Mouse (Mus musculus): ENCODE measurements around the gene Ankrd33b.

The Ankrd33b gene

DNA sequence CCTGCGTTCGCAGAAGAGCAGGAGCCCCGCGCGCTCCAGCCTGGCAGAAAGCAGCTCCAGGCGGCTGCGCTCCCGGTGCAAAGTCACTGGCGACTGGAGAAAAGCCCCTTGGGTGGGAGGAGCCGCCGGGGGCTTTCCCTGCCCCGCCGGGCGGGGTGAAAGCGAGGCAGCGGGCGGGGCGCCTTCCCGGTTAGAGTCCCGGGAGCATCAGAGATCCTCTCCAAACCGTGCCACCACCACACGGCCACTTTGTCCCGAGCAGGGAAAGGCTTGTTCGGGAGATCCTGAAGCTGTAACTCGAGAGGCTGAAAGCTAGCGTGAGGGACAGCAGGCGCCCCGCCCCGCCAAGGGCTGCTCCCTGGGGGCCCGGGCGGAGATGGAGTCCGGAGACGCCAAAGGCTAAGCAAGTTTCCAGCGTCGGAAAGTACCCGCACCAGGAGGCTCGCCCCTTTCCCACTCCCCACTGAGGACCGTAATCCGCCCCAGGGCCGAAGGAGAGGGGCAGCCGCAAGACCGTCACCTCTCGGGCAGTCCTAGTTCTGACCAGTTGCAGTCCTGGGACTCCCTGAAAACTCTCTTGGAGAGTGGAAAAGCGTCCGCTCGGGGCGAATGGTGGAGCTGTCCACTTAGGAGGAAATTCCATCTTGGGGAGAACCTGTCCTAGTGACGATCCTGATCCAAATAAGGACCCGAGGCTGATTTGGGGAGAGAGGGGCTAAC lies at the start of gene Ankrd33b:
Gene Ankrd33b (minus strand): TSS at position 246 of the 720 bp plus-strand sequence.
- no peak for DNase-seq

DNA sequence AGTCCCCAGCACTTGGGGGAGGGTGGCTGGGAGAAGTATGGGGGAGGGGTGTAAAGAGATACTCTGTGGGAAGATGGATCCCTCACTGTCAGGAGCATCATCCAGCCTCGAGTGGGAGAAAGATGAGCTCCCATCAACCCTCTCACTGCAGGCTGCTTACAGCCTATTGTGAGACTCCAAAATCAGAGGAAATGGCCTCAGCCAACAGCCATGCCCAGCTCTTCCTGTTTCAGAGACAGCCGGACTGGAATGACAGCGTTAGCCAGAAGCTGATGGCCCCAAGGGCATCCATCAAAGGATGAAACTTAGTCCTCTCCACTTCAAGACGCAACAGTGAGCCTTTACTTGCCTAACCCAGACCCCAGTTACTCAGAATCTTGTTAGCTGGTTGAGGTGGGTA lies 47.7 kb upstream of the Ankrd33b start:
- no peak for DNase-seq

DNA sequence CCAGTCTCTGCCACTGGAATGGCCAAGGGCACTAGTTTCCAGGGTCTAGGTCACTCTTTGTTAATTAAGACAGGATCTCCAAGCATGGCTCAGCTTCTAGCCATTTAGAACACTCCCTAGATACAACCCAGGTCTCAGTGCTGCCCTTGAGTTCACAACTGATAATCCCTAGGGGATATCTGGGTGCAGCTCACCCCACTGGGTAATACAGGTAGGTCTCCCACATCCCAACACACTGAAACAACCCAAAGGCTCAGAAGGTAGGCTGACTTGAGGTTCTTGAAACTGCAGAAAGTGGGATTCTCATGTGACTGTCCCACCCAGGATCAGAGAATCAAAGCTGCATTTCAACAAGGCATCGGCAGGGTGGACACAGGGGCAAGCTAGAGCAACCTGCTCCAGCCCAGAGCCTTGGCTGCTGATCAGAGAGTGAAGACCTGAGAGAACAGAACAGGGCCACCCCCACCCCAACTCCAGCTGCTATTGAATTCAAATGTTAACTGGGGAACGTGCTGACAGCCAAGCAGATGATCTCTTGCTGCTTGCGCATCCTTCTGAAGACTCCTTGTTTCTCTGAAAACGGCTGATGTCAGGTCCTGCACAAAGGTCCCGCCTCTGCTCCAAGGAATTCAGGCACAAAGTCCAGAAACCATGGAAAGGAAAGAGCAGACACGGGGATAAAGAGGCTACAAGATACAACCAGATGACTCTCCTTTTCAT lies 46.8 kb upstream of the Ankrd33b start:
- no peak for DNase-seq

DNA sequence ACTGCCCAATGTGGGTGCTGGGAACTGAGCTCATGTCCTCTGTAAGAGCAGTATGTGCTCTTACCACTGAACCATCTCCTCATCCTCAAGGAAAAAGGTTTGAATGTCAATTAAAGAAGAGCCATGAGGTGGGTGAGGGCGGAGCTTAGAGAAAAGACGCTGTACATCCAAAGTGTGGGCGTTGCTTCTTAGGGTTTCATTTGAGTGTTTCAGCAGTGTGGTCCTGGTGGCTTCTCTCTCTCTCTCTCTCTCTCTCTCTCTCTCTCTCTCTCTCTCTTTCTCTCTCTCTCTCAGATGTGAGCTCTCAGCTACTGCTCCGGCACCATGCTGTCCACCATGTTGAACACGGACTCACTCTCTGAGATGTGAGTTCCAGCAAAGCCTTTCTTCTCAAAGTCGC lies 46.1 kb upstream of the Ankrd33b start:
- no peak for DNase-seq

DNA sequence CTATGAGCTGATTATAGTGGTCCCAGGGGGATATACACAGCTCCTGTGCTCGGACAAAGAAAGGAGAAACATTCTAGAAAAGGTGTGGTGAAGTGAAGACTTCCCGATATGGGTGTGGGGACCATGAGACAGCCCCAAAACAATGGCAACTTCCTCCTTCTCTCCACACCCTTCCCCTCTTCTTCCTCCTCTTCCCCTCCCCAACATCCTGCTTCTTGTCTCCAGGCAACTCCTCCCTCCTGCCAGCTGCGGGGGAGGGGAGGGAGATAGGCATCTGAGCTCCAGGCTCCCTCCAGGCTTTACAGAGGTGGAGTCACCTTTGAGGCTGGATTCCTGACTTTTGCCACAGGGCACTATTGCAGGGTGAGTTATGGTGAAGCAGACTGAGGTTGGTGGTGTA lies 45.4 kb upstream of the Ankrd33b start:
- no peak for DNase-seq

DNA sequence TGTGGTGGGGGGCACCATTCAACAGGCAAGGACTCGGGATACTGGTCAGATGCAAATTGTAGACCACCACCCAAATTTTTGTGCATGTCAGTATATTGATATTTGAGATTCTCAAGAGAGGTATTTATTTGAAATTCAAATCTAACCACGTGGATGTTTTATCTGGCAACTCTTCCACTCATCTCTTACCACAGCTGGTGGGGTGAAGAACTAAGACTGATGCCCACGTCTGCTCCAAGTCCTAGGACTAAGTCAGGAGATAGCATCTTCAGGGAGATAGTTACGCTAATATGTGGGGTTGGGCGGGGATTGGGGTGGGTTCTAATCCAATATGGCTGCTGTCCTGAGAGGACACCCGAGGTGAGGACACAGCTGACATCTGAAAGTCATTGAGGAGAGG lies 44.9 kb upstream of the Ankrd33b start:
- no peak for DNase-seq

DNA sequence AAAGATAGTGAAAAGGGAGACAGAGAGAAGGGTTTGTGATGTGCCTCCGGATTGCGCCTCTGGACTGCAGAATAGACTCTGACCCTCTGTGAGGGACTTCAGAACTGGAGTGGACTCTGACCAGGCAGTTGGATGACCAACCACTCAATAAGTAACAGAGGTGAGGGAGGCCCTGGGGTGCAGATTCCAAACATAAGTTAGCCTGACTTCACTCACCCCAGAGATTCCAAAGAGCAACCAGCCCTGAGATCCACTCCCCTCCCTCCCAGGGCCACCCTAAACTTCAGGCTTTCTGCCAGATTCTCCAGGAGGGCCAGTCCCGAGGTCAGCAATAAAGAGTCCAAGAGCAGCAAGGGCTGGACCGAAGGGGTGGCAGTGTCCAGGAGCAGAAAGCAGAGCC lies 40.0 kb upstream of the Ankrd33b start:
- DNase-seq = no peak

DNA sequence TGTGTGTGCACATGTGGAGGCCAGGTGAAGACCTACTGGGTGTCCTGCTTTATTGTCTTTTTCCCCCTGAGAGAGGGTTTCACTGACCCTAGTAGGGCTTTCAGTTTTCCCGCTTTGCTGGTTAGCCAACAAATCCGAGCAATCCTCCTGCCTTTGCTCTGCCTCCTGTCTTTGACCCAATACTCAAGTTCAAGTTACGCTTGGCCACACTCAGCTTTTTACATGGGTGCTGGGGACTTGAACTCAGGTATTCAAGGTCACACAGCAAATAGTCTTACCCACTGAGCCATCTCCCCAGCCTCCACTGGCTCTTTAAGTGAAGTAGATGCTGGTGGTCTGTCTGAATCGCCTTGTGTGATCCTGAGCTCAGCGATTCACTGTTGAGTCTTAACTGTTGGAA lies 39.4 kb upstream of the Ankrd33b start:
- DNase-seq = no peak

DNA sequence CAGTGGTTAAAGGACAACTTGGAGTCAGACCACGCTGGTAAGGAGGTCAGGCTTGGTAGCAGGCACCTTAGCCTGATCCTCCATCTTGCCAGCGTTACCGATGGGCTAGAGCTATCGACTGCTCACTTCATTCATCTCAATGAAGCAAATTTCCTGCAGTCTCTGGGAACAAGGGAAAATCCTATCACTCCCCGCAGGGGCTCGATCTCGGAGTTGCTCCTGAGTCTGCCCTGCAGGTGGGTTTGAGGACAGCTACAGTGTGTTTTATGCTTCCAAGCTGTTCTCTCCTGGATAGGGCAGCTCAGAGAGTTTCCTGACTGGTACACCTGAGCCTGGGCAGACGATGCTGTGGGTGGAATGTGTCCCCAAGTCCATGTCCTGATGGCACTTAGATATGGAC lies 36.8 kb upstream of the Ankrd33b start:
- DNase-seq = no peak

DNA sequence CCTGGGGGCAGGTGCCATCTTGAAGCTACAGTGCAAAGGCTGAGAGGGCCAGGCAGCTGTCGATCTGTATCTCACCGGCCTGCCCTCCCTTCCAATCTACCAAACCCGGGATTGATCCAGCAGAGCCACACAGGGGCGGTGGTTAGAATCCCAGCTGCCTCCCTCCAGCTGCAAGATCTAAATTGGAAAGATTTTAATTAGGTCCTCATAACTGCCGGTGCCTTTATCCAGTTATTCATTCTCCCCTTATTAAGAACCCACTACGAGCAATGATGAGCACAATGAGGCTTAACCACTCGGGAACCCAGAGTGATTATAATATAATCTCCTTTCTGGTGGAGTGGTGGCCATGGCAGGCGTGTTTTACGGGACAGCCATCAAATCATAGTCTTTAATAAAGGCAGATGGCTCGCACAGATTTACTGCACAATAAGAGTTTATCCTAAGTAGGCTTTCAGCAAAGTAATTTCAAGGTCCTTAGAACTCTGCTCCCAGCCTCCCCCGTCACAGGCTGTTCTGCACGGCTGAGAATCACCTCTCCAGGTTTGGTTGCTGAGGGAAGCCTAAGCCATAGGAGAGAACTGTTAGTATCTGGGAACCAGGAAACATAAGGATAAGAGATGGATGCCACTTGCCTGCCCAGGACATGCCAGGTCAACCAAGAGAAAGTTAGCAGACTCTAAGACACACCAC lies 34.8 kb upstream of the Ankrd33b start:
- no peak for DNase-seq

DNA sequence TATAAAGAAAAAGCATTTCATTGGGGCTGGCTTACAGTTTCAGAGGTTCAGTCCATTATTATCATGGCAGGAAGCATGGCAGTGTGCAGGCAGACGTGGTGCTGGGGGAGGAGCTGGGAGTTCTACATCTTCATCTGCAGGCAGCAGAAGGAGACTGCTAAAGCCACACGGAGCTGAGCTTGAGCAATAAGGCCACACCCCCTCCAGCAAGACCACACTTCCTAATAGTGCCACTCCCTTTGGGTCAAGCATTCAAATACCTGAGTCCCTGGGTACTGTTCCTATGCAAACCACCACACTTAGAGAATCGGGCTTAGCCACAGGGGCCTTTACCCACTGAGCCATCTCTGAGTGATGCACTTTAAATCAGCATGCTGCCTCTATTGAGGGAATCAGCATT lies 33.4 kb upstream of the Ankrd33b start:
- DNase-seq = no peak

DNA sequence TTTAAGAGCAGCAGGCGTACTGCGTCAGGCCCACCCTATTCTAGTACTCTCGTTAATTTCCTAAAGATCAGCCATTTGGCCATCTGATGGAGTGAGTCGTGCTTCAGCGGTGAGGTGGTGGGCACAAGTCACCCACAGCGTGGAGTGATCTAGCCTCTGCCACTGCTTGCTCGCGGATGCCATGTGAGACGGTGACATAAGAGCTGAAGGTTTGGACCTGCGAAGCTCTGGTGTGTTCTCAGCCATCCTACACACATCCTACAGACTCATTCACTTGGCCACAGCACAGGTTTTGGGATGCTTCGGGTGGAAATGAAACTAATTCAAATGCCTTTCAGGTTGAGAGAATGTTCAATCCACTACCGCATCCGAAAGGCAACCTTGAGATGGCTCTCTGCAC lies 31.2 kb upstream of the Ankrd33b start:
- no peak for DNase-seq

DNA sequence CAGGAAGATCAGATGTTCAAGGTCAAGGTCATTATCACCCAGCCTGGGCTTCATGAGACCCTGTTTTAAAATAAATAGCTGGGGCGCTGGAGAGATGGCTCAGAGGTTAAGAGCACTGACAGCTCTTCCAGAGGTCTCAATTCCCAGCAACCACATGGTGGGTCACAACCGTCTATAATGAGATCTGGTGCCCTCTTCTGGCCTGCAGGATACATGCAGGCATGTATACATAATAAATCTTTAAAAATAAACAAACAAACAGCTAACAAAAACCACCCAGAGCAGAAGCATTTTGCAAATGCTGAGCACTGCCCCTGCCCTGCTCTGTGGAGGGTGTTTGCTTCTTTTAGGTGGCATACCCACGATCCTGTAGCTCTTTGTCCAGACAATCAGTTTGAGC lies 29.9 kb upstream of the Ankrd33b start:
- no peak for DNase-seq

DNA sequence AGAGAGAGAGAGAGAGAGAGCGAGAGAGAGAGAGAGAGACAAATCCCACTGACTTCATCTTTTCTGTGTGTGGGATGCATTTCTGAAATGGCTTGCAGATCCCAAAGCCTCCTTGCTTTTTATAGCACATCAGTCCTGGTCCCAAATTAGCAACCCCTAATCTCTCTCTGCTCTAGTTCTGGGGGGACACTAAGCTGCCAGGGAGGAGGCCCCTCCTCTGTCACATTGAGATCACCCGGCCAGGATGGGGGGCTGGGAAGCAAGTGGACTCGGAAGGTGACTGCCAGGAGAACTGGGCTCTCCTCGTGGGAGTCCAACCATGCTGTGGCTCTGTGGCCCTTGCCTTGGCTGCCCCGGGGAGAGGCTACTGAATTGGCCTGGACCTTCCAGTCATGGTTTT lies 29.2 kb upstream of the Ankrd33b start:
- DNase-seq = no peak

DNA sequence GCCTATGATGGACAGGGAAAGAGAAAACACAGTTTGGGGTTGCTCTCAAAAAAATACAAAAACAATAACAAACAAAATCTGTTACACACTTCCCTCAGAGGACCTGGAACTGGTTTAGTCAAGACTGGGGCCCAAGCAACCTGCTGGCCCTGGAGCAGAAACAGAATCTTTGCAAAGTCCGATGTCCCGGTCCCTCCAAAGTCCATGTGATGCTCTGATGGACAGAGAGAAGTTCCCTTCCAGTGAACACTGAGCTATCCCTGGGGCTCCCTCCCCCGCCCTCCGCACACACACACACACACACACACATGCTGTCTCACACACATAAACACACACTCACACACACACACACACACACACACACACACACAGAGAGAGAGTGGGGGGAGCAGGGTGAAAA lies 28.5 kb upstream of the Ankrd33b start:
- no peak for DNase-seq

DNA sequence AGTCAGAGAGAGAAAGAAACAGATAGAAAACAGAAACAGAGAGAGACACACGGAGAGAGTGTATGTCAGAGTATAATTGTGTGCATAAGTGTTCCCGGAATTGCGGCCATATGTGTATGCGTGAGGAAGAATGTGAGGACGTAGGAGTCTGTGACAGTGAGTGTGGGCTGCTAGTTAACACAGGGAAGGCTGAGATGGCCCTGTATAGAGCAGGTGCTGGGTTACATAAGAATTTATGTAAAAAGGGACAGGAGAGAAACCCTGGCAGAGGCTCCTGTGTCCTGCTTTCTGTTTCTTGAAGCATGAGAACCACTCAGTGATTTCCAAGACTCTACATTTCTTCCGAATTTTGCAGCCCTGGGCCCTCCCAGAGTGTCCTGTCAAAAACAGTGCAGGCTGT lies 25.9 kb upstream of the Ankrd33b start:
- DNase-seq = no peak

DNA sequence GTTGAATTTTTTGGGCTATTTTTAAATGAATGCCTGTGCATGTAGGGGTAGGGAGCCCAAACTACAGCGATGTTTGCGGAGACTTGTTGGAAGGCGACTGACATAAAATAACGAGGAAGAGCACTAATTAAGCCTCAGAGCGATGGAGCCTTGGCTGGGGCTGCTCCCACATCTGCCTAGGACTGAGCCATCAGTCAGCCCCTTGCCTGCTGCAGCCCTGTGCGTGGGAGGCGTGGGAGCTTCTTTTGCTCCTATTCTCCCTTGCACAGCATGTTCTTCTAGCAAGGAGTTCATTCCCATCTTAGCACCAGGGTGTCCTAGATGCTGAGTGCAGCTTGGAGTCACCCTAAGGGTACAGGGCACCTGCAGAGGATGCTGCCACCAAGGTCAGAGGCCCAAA lies 25.2 kb upstream of the Ankrd33b start:
- no peak for DNase-seq

DNA sequence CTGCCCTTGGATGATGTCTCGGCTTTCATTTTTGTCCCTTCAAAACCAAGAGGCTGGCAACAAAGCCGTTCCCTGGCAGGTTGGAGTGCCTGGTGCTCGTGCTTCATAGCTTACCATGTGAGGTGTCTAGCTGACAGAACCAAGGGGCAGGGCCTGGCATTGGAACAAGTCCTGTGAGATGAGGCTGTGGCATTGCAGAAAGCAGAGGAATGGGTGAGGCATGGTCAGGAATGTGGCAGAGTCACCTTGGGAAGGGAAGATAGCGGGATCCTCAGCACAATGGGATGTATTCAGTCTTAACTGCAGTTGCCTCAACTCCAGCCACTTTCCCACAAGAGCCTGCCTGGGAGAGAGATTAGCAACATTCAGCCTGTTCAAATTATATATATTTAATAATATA lies 24.6 kb upstream of the Ankrd33b start:
- no peak for DNase-seq

DNA sequence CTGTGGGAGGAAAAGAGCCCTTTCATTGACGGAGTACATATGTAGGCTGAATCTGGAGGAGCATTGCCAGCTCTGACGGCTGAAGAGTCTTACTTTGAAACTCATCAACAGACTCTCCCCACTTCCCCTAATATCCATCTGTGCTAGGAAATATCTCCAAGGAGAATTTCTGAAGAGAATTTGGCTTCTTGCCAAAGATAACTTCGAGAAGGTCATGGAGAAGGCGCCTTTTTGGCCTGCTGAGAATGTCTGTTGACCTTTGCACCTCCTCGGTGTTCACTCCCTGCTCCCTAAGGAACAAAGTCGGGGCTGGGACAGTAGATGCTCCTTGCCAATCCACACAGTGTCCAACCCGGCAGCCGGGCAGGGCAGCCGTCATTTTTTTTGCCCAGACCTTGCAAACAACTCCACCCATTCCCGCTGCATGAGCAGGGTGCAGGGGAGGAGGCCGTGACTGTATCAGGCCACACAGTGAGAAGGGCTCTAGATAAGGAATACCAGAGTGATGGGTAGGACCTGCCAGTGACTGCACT lies 14.5 kb upstream of the Ankrd33b start:
- no peak for DNase-seq

DNA sequence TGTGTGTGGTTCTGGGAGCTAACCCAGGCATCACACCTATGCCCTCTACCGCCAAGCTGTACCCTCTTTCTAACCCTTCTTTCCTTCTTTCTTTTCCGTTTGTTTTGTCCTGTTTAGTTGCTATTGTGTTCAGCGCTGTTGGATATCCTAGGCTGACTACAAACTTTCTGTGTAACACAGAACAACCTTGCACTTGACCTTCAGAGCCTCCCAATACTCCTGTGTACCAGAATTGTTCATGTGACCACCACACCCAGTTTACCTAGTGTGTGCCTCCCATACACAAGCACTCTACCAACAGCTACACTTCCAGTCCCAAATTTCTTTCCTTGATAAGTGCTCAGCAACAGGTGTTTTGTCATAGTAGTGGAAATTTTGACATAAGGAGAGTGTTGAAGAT lies 11.9 kb upstream of the Ankrd33b start:
- no peak for DNase-seq

DNA sequence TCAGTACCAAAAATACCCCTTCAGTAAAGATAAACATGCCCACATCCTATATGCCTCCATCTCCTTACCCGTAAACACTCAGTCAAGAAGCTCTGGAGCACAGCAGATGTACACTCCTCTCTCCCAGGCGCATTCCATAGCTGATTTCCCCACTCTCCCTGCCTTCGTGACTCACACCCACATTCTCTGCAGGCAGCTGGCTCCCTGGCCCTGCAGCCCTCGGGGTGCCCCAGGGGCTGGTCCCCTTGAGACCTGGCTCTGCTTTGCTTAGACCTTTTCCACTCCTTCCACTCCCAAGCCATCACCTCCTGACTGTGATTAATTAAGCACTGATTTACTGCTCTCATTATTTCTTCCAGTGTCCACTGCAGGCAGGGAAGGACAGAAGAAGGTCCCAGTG lies 7.7 kb upstream of the Ankrd33b start:
- no peak for DNase-seq

DNA sequence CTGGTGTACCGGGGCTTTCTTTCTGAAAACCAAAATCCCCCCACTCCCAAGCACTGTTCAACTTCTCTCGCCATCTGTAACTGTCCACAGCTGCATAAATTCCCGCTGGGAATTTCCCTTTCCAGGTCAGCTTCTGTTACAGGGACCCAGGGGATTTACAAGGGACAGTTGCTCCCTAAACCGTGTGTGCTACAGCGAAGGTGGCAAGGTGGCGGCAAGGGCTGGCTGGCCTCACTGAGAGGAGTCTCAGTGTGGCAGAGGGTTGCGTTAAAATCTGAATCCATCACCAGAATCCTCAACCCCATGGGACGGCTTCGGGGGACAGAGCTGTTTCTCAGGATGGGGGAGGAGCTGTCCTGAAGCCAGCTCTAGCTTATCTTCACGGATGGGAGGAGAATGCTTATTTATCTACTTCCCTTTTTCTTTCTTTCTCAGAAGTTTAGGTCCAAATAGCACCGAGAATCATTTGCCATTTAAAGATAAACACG lies 1.6 kb upstream of the Ankrd33b start:
- DNase-seq = no peak

DNA sequence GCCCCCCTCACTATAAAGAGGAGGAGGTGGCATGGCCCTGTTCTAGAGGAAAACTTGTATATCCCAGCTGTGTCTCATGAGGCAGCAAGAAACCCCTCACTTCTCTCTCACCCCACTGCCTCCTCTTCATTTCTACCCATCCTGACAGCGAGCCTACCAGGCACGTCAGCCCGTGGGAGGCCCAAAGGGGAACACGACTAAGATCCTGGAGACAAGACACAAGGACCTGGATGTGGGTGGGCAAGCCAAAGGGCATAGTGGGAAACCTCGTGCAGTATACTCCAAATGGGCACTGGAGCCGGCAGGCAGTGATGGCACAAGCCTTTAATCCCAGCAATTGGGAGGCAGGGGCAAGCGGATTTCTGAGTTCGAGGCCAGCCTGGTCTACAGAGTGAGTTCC lies 1.0 kb upstream of the Ankrd33b start:
- no peak for DNase-seq

Data from thymus, adult 18-20 months (tissue).